Mouse (Mus musculus): ENCODE data around the gene Srf.

DNA sequence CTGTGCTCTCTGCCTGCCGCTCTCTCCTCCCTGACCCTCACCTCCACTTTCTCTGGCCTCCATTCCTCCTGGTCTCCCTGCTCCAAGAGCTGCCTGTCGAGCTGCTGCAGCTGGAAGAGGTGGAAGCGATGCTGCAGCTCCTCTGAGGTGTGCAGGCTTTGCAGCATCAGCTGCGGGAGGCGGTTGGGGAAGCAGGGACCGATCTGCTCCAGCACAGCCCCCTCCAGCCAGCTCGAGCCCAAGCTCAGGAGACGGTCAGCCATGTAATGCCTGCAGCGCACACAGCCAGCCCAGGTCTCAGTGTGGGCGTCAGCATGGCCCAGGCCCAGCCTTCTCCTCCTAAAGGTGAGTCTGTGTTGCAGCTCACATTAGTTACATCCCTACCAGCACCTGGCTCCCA is 36.0 kb downstream of the Srf start:
- TF ChIP-seq CTCF (IDR thresholded peaks at IDR 0.05; ENCODE audit: low read depth, low read length) (no peak), POLR2A (IDR thresholded peaks at IDR 0.05; ENCODE audit: extremely low read depth, insufficient read depth, low read length) (no peak)
